Mouse (Mus musculus) fibroblast of lung, adult 2 months (primary cell): ENCODE measurements at regions not wholly inside any gene's neighbourhood (a gene's known extent, or its start where the extent isn't known, plus 50 kb on each side); places are given as distances from the start of the nearest gene placed in this dataset.

ENCODE experiments used
- DNase-seq: peaks from one replicate; pipeline ENCODE4 v3.0.0-alpha.2; 2011; ENCODE audit warnings: low read depth

- no peak for DNase-seq
Observed at GRCm38 (mm10) chr3:107826241-107826760, 50.7 kb upstream of the Eps8l3 start.

GRCm38 (mm10) chr3:107825468-107825867, 51.6 kb upstream of the Eps8l3 start:
- no peak for DNase-seq

- DNase-seq: no peak
Observed at GRCm38 (mm10) chr3:107824378-107824777, 52.7 kb upstream of the Eps8l3 start.

- no peak for DNase-seq
Observed at GRCm38 (mm10) chr3:107823655-107824266, 53.3 kb upstream of the Eps8l3 start.

- DNase-seq: no peak
Observed at GRCm38 (mm10) chr3:107823177-107823576, 53.9 kb upstream of the Eps8l3 start.

- DNase-seq: no peak
Observed at GRCm38 (mm10) chr3:107822499-107822898, 54.5 kb upstream of the Eps8l3 start.

- DNase-seq: no peak
Observed at GRCm38 (mm10) chr3:107821952-107822351, 55.1 kb upstream of the Eps8l3 start.

GRCm38 (mm10) chr3:107819622-107820021, 57.4 kb upstream of the Eps8l3 start:
- DNase-seq: no peak

GRCm38 (mm10) chr3:107818616-107819495, 58.2 kb upstream of the Eps8l3 start:
- no peak for DNase-seq

GRCm38 (mm10) chr3:107816031-107816430, 55.8 kb upstream of the Csf1 start:
- no peak for DNase-seq

- no peak for DNase-seq
Observed at GRCm38 (mm10) chr3:107814280-107814679, 54.0 kb upstream of the Csf1 start.

- DNase-seq: no peak
Observed at GRCm38 (mm10) chr3:107812885-107813284, 52.6 kb upstream of the Csf1 start.

GRCm38 (mm10) chr3:107812341-107812740, 52.1 kb upstream of the Csf1 start:
- no peak for DNase-seq

- DNase-seq: peak; percentile 73
Observed at GRCm38 (mm10) chr3:107810452-107811050, 50.3 kb upstream of the Csf1 start.
